Mouse (Mus musculus) liver, embryonic 11.5 days (tissue): ENCODE data around the gene Cul4a. TPM values are rescaled to one million over a fixed set of nuclear protein-coding genes. Genes with fewer than 3 reads are reported as not detected.
"Not testable (repeated sequence)": the region's sequence is repeated elsewhere in the genome, so short reads cannot be mapped to it uniquely, and the experiment has no call there.

ENCODE experiments used
- ATAC-seq: fragments of 200-750 bp; cut with Nextera tagmentation; replicated peaks from 2 replicates; pipeline ENCODE4 v1.8.0; 2017; ENCODE audit warnings: moderate number of reproducible peaks, mild to moderate bottlenecking, moderate TSS enrichment, moderate library complexity; ENCODE audit not compliant: low FRiP score
- DNase-seq: peaks from one replicate; pipeline ENCODE4 v3.0.0-alpha.2; 2017; ENCODE audit warnings: low spot score
- H3K27ac ChIP-seq: fragments of 300-500 bp; sonication (generic); 2 replicates; pipeline ENCODE4 v1.5.1; 2014; ENCODE audit warnings: mild to moderate bottlenecking, low read depth, low read length, control low read depth
- H3K27me3 ChIP-seq: fragments of 300-500 bp; sonication (generic); replicated peaks from 2 replicates; pipeline ENCODE4 v1.6.1; 2014; ENCODE audit warnings: low read length, mixed read lengths; ENCODE audit not compliant: control insufficient read depth, insufficient read depth
- H3K36me3 ChIP-seq: fragments of 300-500 bp; sonication (generic); 2 replicates; pipeline ENCODE4 v1.6.1; 2014; ENCODE audit warnings: mild to moderate bottlenecking, low read length, moderate library complexity, mixed read lengths; ENCODE audit not compliant: control insufficient read depth, insufficient read depth
- H3K4me1 ChIP-seq: fragments of 300-500 bp; sonication (generic); replicated peaks from 2 replicates; pipeline ENCODE4 v1.6.1; 2014; ENCODE audit warnings: low read length, mixed read lengths; ENCODE audit not compliant: control insufficient read depth, insufficient read depth
- H3K4me2 ChIP-seq: fragments of 300-500 bp; sonication (generic); 2 replicates; pipeline ENCODE4 v1.6.1; 2014; ENCODE audit warnings: mild to moderate bottlenecking, control low read depth, moderate library complexity
- H3K4me3 ChIP-seq: fragments of 300-500 bp; sonication (generic); 2 replicates; pipeline ENCODE4 v1.5.1; 2014; ENCODE audit warnings: low read depth, low read length, control low read depth
- H3K9ac ChIP-seq: fragments of 300-500 bp; sonication (generic); 2 replicates; pipeline ENCODE4 v1.6.1; 2014; ENCODE audit warnings: low read depth, low read length, control low read depth
- H3K9me3 ChIP-seq: fragments of 300-500 bp; sonication (generic); 2 replicates; pipeline ENCODE4 v1.6.1; 2016; ENCODE audit warnings: low read length, inconsistent platforms, mixed read lengths; ENCODE audit not compliant: control insufficient read depth
- WGBS: fragments of 180-500 bp; shearing (Covaris S2); extraction: QIAGEN DNeasy Blood & Tissue Kit; methylation state at CpG from one replicate; pipeline ENCODE4 v1.1.7; 2014; 5-methylcytosine and 5-hydroxymethylcytosine counted together
- polyA plus RNA-seq: library from polyadenylated mRNA; unstranded; fragments of >200 nt; fragmentation: Nextera tagmentation; extraction: Ambion mirVana; gene quantifications from 2 replicates; pipeline ENCODE4 v1.2.1, GENCODE M21; 2014

Gene Cul4a
- 111 and 123 TPM in 2 replicates for polyA plus RNA-seq

- Histone ChIP-seq H3K36me3 (peaks cover 8% of the 10 kb centered on the region; the same call in 1 of the 2 replicates), H3K27me3 (no peaks in the 10 kb centered on the region), H3K9ac (peak within 1 kb of the TSS; percentile 99), H3K4me1 (peaks cover 35% of the 10 kb centered on the region), H3K9me3 (no peaks in the 10 kb centered on the region), H3K4me3 (peak within 1 kb of the TSS; percentile 71), H3K4me2 (peak within 1 kb of the TSS; percentile 90), H3K27ac (peak within 1 kb of the TSS; percentile 85)
- WGBS = under 1% methylated on average over 79 of the region's 87 CpGs
- peak; percentile 86 for ATAC-seq
- DNase-seq = peak; percentile 98
Measured at GRCm38 (mm10) chr8:13105087-13105881, at the start of gene Cul4a, which contains the start of gene Pcid2. Gene Cul4a, plus strand, starts transcription at chr8:13105621. Gene Pcid2, minus strand, starts transcription at chr8:13105459.

GRCm38 (mm10) chr8:13057351-13057750 is 48.1 kb upstream of the Cul4a start:
- Histone ChIP-seq H3K4me1 (no peaks in the 10 kb centered on the region; the same call in 1 of the 2 replicates), H3K27me3 (no peaks in the 10 kb centered on the region), H3K9ac (no peak overlapping the region), H3K27ac (peak overlapping the region; percentile 11; the same call in 1 of the 2 replicates), H3K4me3 (no peak overlapping the region), H3K9me3 (no peaks in the 10 kb centered on the region), H3K36me3 (0 out of 2 replicates have a peak, but pooled peaks cover 3% of the 10 kb centered on the region), H3K4me2 (no peak overlapping the region)
- no peak for DNase-seq
- WGBS = 65% methylated on average over 4 of the region's 4 CpGs
- peak; percentile 44 for ATAC-seq

GRCm38 (mm10) chr8:13060441-13061150 is 44.8 kb upstream of the Cul4a start, which contains the start of gene Proz:
Gene Proz, plus strand, starts transcription at chr8:13060914.
- DNase-seq (no peak), ATAC-seq (peak; percentile 74)
- Histone ChIP-seq H3K36me3 (0 out of 2 replicates have a peak, but pooled peaks cover under 1% of the 10 kb centered on the region), H3K9ac (no peak within 1 kb of the TSS), H3K27ac (peak within 1 kb of the TSS; percentile 59), H3K4me2 (peak within 1 kb of the TSS; percentile 51), H3K4me1 (no peaks in the 10 kb centered on the region; the same call in 1 of the 2 replicates), H3K9me3 (no peaks in the 10 kb centered on the region), H3K27me3 (no peaks in the 10 kb centered on the region), H3K4me3 (peak within 1 kb of the TSS; percentile 33)
- 69% methylated on average over 17 of the region's 17 CpGs for WGBS

GRCm38 (mm10) chr8:13063112-13063511 is 42.3 kb upstream of the Cul4a start:
- no peak overlapping the region for H3K4me3 ChIP-seq
- no peaks in the 10 kb centered on the region for H3K9me3 ChIP-seq
- H3K27ac ChIP-seq = no peak overlapping the region
- WGBS = 78% methylated on average over 16 of the region's 16 CpGs
- ATAC-seq (no peak), DNase-seq (no peak)
- H3K4me2 ChIP-seq = no peak overlapping the region
- H3K27me3 ChIP-seq = no peaks in the 10 kb centered on the region
- H3K4me1 ChIP-seq = no peaks in the 10 kb centered on the region; the same call in 1 of the 2 replicates
- no peaks in the 10 kb centered on the region for H3K36me3 ChIP-seq
- H3K9ac ChIP-seq = no peak overlapping the region

DNA sequence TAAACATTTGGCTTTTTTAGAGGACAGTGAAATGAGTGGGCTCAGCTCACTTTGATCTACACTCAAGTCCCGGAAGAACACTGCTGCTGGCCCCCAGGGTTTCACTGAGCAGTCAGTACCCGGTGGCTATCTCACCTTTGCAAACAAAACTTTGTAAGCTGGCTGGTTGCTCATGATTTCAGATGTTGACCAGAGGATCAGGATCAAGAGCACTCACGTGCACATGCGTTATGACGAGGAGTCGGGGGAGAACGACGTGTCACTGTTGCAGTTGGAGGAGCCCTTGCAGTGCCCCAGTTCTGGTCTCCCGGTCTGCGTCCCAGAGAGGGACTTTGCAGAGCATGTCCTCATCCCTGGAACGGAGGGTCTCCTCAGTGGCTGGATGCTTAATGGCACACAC is 32.2 kb upstream of the Cul4a start:
- H3K27me3 ChIP-seq = no peaks in the 10 kb centered on the region
- no peak overlapping the region for H3K4me2 ChIP-seq
- no peak overlapping the region for H3K27ac ChIP-seq
- 85% methylated on average over 11 of the region's 11 CpGs for WGBS
- H3K9ac ChIP-seq = no peak overlapping the region
- H3K36me3 ChIP-seq = peaks cover 22% of the 10 kb centered on the region
- ATAC-seq (no peak; the same call in 1 of the 2 replicates), DNase-seq (no peak)
- H3K9me3 ChIP-seq = no peaks in the 10 kb centered on the region
- no peaks in the 10 kb centered on the region for H3K4me1 ChIP-seq
- no peak overlapping the region for H3K4me3 ChIP-seq

- Histone ChIP-seq H3K9ac (no peak overlapping the region), H3K4me1 (no peaks in the 10 kb centered on the region), H3K27ac (no peak overlapping the region), H3K27me3 (no peaks in the 10 kb centered on the region), H3K36me3 (peaks cover 33% of the 10 kb centered on the region), H3K4me3 (no peak overlapping the region), H3K9me3 (no peaks in the 10 kb centered on the region), H3K4me2 (no peak overlapping the region)
- WGBS = 75% methylated on average over 8 of the region's 8 CpGs
- ATAC-seq (no peak), DNase-seq (no peak)
Measured at GRCm38 (mm10) chr8:13075044-13075443, 30.4 kb upstream of the Cul4a start.

DNA sequence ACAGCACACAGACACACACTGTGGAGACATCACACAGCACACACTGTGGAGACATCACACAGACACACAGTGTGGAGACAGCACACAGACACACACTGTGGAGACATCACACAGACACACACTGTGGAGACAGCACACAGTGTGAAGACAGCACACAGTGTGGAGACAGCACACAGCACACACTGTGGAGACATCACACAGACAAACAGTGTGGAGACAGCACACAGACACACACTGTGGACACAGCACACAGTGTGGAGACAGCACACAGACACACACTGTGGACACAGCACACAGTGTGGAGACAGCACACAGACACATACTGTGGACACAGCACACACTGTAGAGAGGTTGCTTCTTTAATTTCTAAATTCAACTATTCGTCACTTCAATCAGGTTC is 29.8 kb upstream of the Cul4a start:
- 89% methylated on average over 1 of the region's 1 CpGs for WGBS

GRCm38 (mm10) chr8:13077542-13077941 is 27.9 kb upstream of the Cul4a start:
- Histone ChIP-seq H3K36me3 (peaks cover 42% of the 10 kb centered on the region), H3K9me3 (no peaks in the 10 kb centered on the region), H3K4me3 (no peak overlapping the region), H3K27me3 (no peaks in the 10 kb centered on the region), H3K9ac (no peak overlapping the region), H3K4me1 (no peaks in the 10 kb centered on the region), H3K4me2 (no peak overlapping the region), H3K27ac (no peak overlapping the region)
- ATAC-seq = no peak
- WGBS = 87% methylated on average over 7 of the region's 7 CpGs
- DNase-seq = no peak

More for the DNA sequence above, 29.8 kb upstream of the Cul4a start:
- H3K27ac ChIP-seq, H3K4me3 ChIP-seq, H3K9ac ChIP-seq, DNase-seq, H3K9me3 ChIP-seq, H3K4me1 ChIP-seq, H3K4me2 ChIP-seq, H3K27me3 ChIP-seq, ATAC-seq: not testable (repeated sequence)
- peaks cover 33% of the 10 kb centered on the region for H3K36me3 ChIP-seq
